Mouse (Mus musculus): ENCODE measurements around the gene Irx5. TPM values are rescaled to one million over a fixed set of nuclear protein-coding genes. Genes with fewer than 3 reads are reported as not detected.
A peak's percentile ranks its signal among the peaks of the same experiment; 100 is the strongest.

Gene Irx5
- polyA plus RNA-seq, 1 experiment from 2014 or later = 0.14 TPM

DNA sequence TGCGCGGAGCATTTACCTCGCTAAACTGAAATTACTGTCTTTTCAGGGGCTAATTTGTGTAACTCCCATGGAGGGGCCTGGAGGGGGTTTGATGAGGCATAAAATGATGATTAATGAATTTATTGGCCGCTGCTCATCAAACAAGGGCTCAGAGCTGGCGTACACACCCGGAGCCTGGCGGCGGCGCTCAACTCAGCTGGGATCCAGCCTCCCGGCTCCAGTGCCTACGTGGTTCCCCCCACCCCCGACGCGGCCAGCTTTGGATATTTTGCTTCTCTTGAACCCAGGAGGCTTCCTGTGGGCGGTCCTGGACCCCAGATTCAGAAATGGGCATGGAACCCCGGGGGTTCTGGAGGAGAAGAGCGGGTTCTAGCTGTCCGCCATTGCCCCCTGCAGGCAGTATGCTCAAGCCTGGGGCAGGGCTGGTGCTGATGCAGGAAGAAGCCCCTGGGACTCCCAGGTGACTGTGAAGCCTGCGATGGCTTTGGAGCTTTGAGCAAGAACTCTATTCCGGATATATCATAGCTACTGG is 9.4 kb downstream of the Irx5 start:
- no peak overlapping the region for H3K4me2 ChIP-seq (replicated peaks; ENCODE audit: low read depth)
- H3K4me1 ChIP-seq (replicated peaks; ENCODE audit: control insufficient read depth, insufficient read depth, low read length) = no peaks in the 10 kb centered on the region
- H3K27ac ChIP-seq (ENCODE audit: low read depth, low read length) = no peak overlapping the region
- no peak overlapping the region for H3K4me3 ChIP-seq (ENCODE audit: low read depth, low read length)
- H3K9ac ChIP-seq (ENCODE audit: low read depth, low read length) = no peak overlapping the region
- TF ChIP-seq CTCF (IDR thresholded peaks at IDR 0.05; ENCODE audit: low read depth) = peak; percentile 52
- no peaks in the 10 kb centered on the region for H3K36me3 ChIP-seq (ENCODE audit: control insufficient read depth, insufficient read depth)
- peaks cover 84% of the 10 kb centered on the region for H3K27me3 ChIP-seq (replicated peaks; ENCODE audit: control insufficient read depth, insufficient read depth, low read length)
- ATAC-seq = no peak
- WGBS = 3% methylated on average over 20 of the region's 20 CpGs
- H3K9me3 ChIP-seq (ENCODE audit: control insufficient read depth) = no peaks in the 10 kb centered on the region

DNA sequence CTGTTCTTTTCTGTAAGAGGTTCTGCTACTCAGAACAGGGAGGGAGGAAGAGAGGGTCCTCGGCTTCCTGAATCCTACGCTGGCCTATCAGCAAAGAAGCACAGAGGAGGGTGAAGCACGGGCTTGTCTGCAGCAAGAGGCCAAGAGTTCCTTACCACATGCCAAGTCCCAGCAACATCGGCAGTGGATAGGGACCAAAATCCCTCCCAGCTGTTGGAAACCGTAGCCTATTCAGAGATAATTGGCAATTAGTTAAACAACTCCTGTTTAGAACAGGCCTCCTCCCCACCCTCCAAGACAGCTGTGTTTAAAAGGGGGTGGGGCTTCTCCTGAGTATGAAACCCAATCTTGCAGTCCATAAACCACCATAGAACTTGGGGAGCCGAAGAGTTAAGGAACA is 22.1 kb downstream of the Irx5 start:
- no peak for ATAC-seq
- no peak for TF ChIP-seq CTCF (IDR thresholded peaks at IDR 0.05; ENCODE audit: low read depth)
- Histone ChIP-seq H3K27me3 (replicated peaks; ENCODE audit: control insufficient read depth, insufficient read depth, low read length) (0 out of 2 replicates have a peak, but pooled peaks cover 3% of the 10 kb centered on the region), H3K4me3 (ENCODE audit: low read depth, low read length) (no peak overlapping the region), H3K9ac (ENCODE audit: low read depth, low read length) (no peak overlapping the region), H3K9me3 (ENCODE audit: control insufficient read depth) (no peaks in the 10 kb centered on the region), H3K4me1 (replicated peaks; ENCODE audit: control insufficient read depth, insufficient read depth, low read length) (no peaks in the 10 kb centered on the region), H3K36me3 (ENCODE audit: control insufficient read depth, insufficient read depth) (no peaks in the 10 kb centered on the region), H3K27ac (ENCODE audit: low read depth, low read length) (no peak overlapping the region), H3K4me2 (replicated peaks; ENCODE audit: low read depth) (no peak overlapping the region)
- WGBS = 22% methylated on average over 6 of the region's 6 CpGs

DNA sequence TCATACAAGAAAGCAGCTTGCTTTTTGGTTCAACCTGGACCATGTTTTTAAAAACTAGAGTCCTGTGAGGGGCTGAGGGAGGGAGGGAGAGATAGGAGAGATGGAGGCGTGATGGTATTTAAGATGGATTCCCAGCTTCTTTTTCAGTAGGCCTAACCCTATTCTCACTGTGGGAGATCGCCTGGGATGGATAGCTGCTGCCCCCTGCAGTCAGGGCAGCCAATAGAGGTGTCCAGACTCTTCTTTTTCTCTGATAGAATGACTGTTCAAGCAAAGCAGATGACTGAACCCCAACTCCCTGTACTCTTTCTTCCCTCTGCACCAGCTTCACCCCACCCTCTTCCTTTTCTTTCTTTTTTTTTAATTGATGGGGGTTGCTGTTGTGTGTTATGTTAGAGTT is 23.1 kb downstream of the Irx5 start:
- no peaks in the 10 kb centered on the region for H3K4me1 ChIP-seq (replicated peaks; ENCODE audit: control insufficient read depth, insufficient read depth, low read length)
- H3K27ac ChIP-seq (ENCODE audit: low read depth, low read length) = no peak overlapping the region
- no peaks in the 10 kb centered on the region for H3K9me3 ChIP-seq (ENCODE audit: control insufficient read depth)
- H3K4me3 ChIP-seq (ENCODE audit: low read depth, low read length) = no peak overlapping the region
- peak; percentile 55 for TF ChIP-seq CTCF (IDR thresholded peaks at IDR 0.05; ENCODE audit: low read depth)
- no peak for ATAC-seq
- no peak overlapping the region for H3K4me2 ChIP-seq (replicated peaks; ENCODE audit: low read depth)
- no peak overlapping the region for H3K9ac ChIP-seq (ENCODE audit: low read depth, low read length)
- WGBS = 51% methylated on average over 2 of the region's 2 CpGs
- 0 out of 2 replicates have a peak, but pooled peaks cover 3% of the 10 kb centered on the region for H3K27me3 ChIP-seq (replicated peaks; ENCODE audit: control insufficient read depth, insufficient read depth, low read length)
- H3K36me3 ChIP-seq (ENCODE audit: control insufficient read depth, insufficient read depth) = no peaks in the 10 kb centered on the region

- Histone ChIP-seq H3K27ac (ENCODE audit: low read depth, low read length) (no peak overlapping the region), H3K4me2 (replicated peaks; ENCODE audit: low read depth) (no peak overlapping the region), H3K27me3 (replicated peaks; ENCODE audit: control insufficient read depth, insufficient read depth, low read length) (no peaks in the 10 kb centered on the region), H3K36me3 (ENCODE audit: control insufficient read depth, insufficient read depth) (no peaks in the 10 kb centered on the region), H3K9me3 (ENCODE audit: control insufficient read depth) (no peaks in the 10 kb centered on the region), H3K4me3 (ENCODE audit: low read depth, low read length) (no peak overlapping the region), H3K4me1 (replicated peaks; ENCODE audit: control insufficient read depth, insufficient read depth, low read length) (no peaks in the 10 kb centered on the region), H3K9ac (ENCODE audit: low read depth, low read length) (no peak overlapping the region)
- WGBS = 77% methylated on average over 4 of the region's 4 CpGs
- ATAC-seq = no peak
- no peak for TF ChIP-seq CTCF (IDR thresholded peaks at IDR 0.05; ENCODE audit: low read depth)
These were observed 30.5 kb downstream of the Irx5 start for GRCm38 (mm10) chr8:92387893-92388292.

- Histone ChIP-seq H3K9ac (ENCODE audit: low read depth, low read length) (no peak overlapping the region), H3K4me3 (ENCODE audit: low read depth, low read length) (no peak overlapping the region), H3K27me3 (replicated peaks; ENCODE audit: control insufficient read depth, insufficient read depth, low read length) (no peaks in the 10 kb centered on the region), H3K4me1 (replicated peaks; ENCODE audit: control insufficient read depth, insufficient read depth, low read length) (no peaks in the 10 kb centered on the region), H3K9me3 (ENCODE audit: control insufficient read depth) (no peaks in the 10 kb centered on the region), H3K36me3 (ENCODE audit: control insufficient read depth, insufficient read depth) (no peaks in the 10 kb centered on the region), H3K27ac (ENCODE audit: low read depth, low read length) (no peak overlapping the region), H3K4me2 (replicated peaks; ENCODE audit: low read depth) (no peak overlapping the region)
- TF ChIP-seq CTCF (IDR thresholded peaks at IDR 0.05; ENCODE audit: low read depth) = no peak
- ATAC-seq = no peak
- 78% methylated on average over 2 of the region's 2 CpGs for WGBS
These were observed 46.8 kb downstream of the Irx5 start for GRCm38 (mm10) chr8:92404218-92404617.

DNA sequence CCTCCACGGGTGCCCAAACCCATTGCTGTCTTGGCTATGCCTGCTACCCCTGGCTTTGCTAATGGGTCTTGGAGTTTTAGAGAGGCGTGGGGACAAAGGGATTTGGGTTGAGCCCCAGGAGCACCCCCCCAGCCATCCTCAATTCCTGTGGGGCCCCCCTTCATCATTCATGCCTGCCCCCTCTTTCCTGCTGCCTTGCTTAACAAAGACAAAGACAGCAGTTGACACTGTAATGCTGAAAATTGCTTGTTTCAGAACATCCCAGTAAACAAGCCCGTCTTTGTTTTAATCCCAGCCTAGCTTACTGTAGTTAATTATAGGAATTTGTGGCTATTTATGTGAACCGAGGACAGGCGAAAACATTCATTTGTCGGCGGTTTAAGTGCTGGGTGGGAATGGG is 50.7 kb downstream of the Irx5 start:
- Histone ChIP-seq H3K4me2 (replicated peaks; ENCODE audit: low read depth) (no peak overlapping the region), H3K9me3 (ENCODE audit: control insufficient read depth) (no peaks in the 10 kb centered on the region), H3K4me3 (ENCODE audit: low read depth, low read length) (no peak overlapping the region), H3K36me3 (ENCODE audit: control insufficient read depth, insufficient read depth) (no peaks in the 10 kb centered on the region), H3K27me3 (replicated peaks; ENCODE audit: control insufficient read depth, insufficient read depth, low read length) (no peaks in the 10 kb centered on the region), H3K9ac (ENCODE audit: low read depth, low read length) (no peak overlapping the region), H3K4me1 (replicated peaks; ENCODE audit: control insufficient read depth, insufficient read depth, low read length) (no peaks in the 10 kb centered on the region), H3K27ac (ENCODE audit: low read depth, low read length) (no peak overlapping the region)
- no peak for TF ChIP-seq CTCF (IDR thresholded peaks at IDR 0.05; ENCODE audit: low read depth)
- no peak for ATAC-seq
- WGBS = 72% methylated on average over 7 of the region's 7 CpGs

GRCm38 (mm10) chr8:92413583-92413982 is 56.2 kb downstream of the Irx5 start:
- no peak overlapping the region for H3K9ac ChIP-seq (ENCODE audit: low read depth, low read length)
- no peaks in the 10 kb centered on the region for H3K27me3 ChIP-seq (replicated peaks; ENCODE audit: control insufficient read depth, insufficient read depth, low read length)
- no peak for ATAC-seq
- no peaks in the 10 kb centered on the region for H3K36me3 ChIP-seq (ENCODE audit: control insufficient read depth, insufficient read depth)
- no peaks in the 10 kb centered on the region for H3K9me3 ChIP-seq (ENCODE audit: control insufficient read depth)
- WGBS = 83% methylated on average over 6 of the region's 6 CpGs
- H3K4me3 ChIP-seq (ENCODE audit: low read depth, low read length) = no peak overlapping the region
- H3K4me1 ChIP-seq (replicated peaks; ENCODE audit: control insufficient read depth, insufficient read depth, low read length) = no peaks in the 10 kb centered on the region
- no peak overlapping the region for H3K4me2 ChIP-seq (replicated peaks; ENCODE audit: low read depth)
- H3K27ac ChIP-seq (ENCODE audit: low read depth, low read length) = no peak overlapping the region
- TF ChIP-seq CTCF (IDR thresholded peaks at IDR 0.05; ENCODE audit: low read depth) = no peak

All from intestine, postnatal 0 days (tissue).